Mouse (Mus musculus): ENCODE results near the gene Igfbp2.

DNA sequence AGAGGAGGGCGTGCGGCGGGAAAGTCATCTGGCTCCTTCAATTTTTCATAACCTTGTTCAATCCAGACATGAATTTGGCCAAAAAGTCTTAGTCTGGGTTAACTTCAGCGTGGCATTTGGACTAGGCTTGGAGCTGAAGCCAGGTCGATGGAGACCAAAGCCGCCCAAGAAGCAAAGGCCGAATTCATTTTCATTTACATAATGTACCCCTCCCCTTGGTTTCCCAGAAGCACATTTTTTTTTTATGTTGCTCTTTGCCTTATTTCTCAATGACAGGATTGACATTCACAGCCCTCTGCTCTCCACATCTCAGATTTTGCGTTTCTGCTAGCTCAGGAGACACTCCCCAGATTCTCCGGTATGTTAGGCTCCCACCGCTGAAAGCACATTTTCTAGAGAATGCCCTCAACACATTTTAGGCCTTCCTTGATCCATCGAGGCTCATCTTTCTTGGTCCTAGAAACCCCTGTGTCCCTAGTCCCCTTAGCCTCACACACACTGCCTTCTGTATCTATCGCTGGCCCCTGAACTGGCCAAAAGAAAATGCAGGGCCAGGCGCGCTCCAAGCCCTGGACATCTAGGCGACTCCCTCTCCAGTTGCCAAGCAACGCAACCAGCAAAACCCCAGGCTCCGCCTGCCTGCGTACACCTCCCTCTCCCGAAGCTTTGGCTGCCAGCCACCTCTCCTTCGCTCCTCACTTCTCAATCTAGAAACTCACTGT is 46.5 kb downstream of the Igfbp2 start:
- TF ChIP-seq CTCF (IDR thresholded peaks at IDR 0.05; ENCODE audit: control insufficient read depth, insufficient read depth, insufficient read length) (no peak), MAX (IDR thresholded peaks at IDR 0.05) (no peak)

Measured in C2C12 (cell line).